In the genomic region with DNA sequence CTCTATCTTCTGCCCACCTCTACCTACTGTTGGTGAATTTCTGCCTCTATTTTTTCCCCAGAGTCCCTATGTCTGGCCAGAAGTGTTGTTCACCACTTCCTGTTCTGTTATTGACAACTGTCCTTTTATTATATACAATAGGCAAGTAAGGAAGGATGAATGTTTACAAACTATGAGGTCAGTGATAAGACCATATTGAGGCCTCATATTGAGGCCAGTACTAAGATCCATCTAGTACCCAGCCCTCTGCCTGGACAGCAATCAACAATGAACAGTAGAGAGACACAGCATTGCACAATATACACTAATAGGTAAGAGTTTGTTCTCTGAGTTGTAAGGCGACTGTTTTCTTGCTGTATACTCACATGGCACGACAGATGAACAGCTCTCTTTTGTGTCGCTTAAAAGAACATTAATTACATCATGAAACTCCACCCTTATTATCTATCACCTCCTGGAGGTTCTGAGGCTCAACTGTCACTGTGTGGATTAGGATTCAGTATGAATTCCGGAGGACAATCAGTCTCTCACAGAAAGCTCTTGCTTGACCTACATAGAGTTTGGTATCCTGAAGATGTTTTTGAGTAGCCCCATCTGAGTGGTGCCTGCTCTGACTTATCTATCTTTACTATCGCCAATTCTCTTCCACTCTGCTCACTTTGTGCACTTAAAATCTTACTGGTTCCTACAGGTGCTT, we compare ENCODE assay signal across 27 mouse cellular contexts.
DNase-seq lines count a peak whose midpoint lies in the region; ATAC-seq and TF ChIP-seq lines count a peak whose summit lies in the region.
"Had no signal": no experiment of that assay in that cellular context is flagged by ENCODE, and none has a peak within 500 bp of the region (broad histone marks: within the 10 kb centered on the region; RNA-seq: fewer than 3 reads in every experiment).

No protein-coding gene starts in this region.

- H3K27me3 ChIP-seq in liver, embryonic 12.5 days (replicated peaks): no peaks in the 10 kb centered on the region
- H3K27me3 ChIP-seq in liver, embryonic 14.5 days (ENCODE audit: control insufficient read depth, insufficient read depth, low read length): no peaks in the 10 kb centered on the region
- H3K27me3 ChIP-seq in liver, postnatal 0 days (ENCODE audit: insufficient read depth, low read length): no peaks in the 10 kb centered on the region
- no peaks in the 10 kb centered on the region for H3K27me3 ChIP-seq in intestine, postnatal 0 days (replicated peaks; ENCODE audit: control insufficient read depth, insufficient read depth, low read length)
- H3K27me3 ChIP-seq: embryonic facial prominence, embryonic 13.5 days; forebrain, embryonic 12.5 days; forebrain, embryonic 15.5 days; heart, embryonic 13.5 days had no signal

- H3K4me2 ChIP-seq in liver, embryonic 12.5 days: no peak overlapping the region
- no peak overlapping the region for H3K4me2 ChIP-seq in liver, embryonic 14.5 days (ENCODE audit: low read depth)
- no peak overlapping the region for H3K4me2 ChIP-seq in liver, postnatal 0 days (ENCODE audit: low read depth, low read length)
- H3K4me2 ChIP-seq in intestine, postnatal 0 days (replicated peaks; ENCODE audit: low read depth): no peak overlapping the region
- H3K4me2 ChIP-seq: embryonic facial prominence, embryonic 13.5 days; forebrain, embryonic 12.5 days; forebrain, embryonic 15.5 days; heart, embryonic 13.5 days; hindbrain, embryonic 14.5 days had no signal

- ATAC-seq in liver, embryonic 12.5 days: peak; percentile 76
- ATAC-seq in liver, embryonic 14.5 days (ENCODE audit: insufficient read depth): peak; percentile 85
- ATAC-seq in liver, postnatal 0 days: 0 out of 2 replicates have a peak, but pooled peaks have one; percentile 35
- ATAC-seq in intestine, postnatal 0 days: no peak
- ATAC-seq: CD4-positive, CD25-positive, alpha-beta regulatory T cell, adult 4 months; forebrain, embryonic 15.5 days had no signal

- no peaks in the 10 kb centered on the region for H3K4me1 ChIP-seq in liver, embryonic 12.5 days
- H3K4me1 ChIP-seq in liver, embryonic 14.5 days (replicated peaks; ENCODE audit: control insufficient read depth in 2 of 2, insufficient read depth in 2 of 2, low read length in 1 of 2): 0 out of 4 replicates have a peak, but pooled peaks cover 0 to 2% of the 10 kb centered on the region in 2 experiments
- no peaks in the 10 kb centered on the region for H3K4me1 ChIP-seq in liver, postnatal 0 days (ENCODE audit: insufficient read depth)
- no peaks in the 10 kb centered on the region for H3K4me1 ChIP-seq in intestine, postnatal 0 days (replicated peaks; ENCODE audit: control insufficient read depth, insufficient read depth, low read length)
- H3K4me1 ChIP-seq: embryonic facial prominence, embryonic 10.5 days; embryonic facial prominence, embryonic 13.5 days; forebrain, embryonic 12.5 days; forebrain, embryonic 15.5 days had no signal

- TF ChIP-seq EP300 in liver, embryonic 14.5 days (IDR thresholded peaks at IDR 0.05; ENCODE audit: low read depth): peak; percentile 76
- no peak for TF ChIP-seq EP300 in liver, postnatal 0 days (IDR thresholded peaks at IDR 0.05; ENCODE audit: low read depth)

- WGBS in liver, embryonic 12.5 days (ENCODE audit: insufficient replicate concordance): 49% methylated on average over 5 of the region's 5 CpGs
- WGBS in liver, embryonic 14.5 days (ENCODE audit: insufficient replicate concordance): 45% methylated on average over 5 of the region's 5 CpGs
- WGBS in liver, postnatal 0 days (ENCODE audit: insufficient replicate concordance): 77% methylated on average over 5 of the region's 5 CpGs
- 77% methylated on average over 5 of the region's 5 CpGs for WGBS in intestine, postnatal 0 days

- no peaks in the 10 kb centered on the region for H3K36me3 ChIP-seq in liver, embryonic 12.5 days
- no peaks in the 10 kb centered on the region for H3K36me3 ChIP-seq in liver, embryonic 14.5 days (replicated peaks; ENCODE audit: control insufficient read depth, insufficient read depth, low read depth)
- H3K36me3 ChIP-seq in liver, postnatal 0 days (replicated peaks; ENCODE audit: insufficient read depth, low read length): no peaks in the 10 kb centered on the region
- no peaks in the 10 kb centered on the region for H3K36me3 ChIP-seq in intestine, postnatal 0 days (ENCODE audit: control insufficient read depth, insufficient read depth)
- H3K36me3 ChIP-seq: embryonic facial prominence, embryonic 10.5 days; embryonic facial prominence, embryonic 13.5 days; forebrain, embryonic 12.5 days; forebrain, embryonic 15.5 days; heart, embryonic 10.5 days; heart, embryonic 13.5 days had no signal

- no peak overlapping the region for H3K27ac ChIP-seq in liver, embryonic 12.5 days
- H3K27ac ChIP-seq in liver, embryonic 14.5 days: no peak overlapping the region
- no peak overlapping the region for H3K27ac ChIP-seq in liver, postnatal 0 days (ENCODE audit: low read depth)
- no peak overlapping the region for H3K27ac ChIP-seq in intestine, postnatal 0 days (ENCODE audit: low read depth, low read length)
- H3K27ac ChIP-seq: embryonic facial prominence, embryonic 10.5 days; embryonic facial prominence, embryonic 13.5 days; forebrain, embryonic 12.5 days; forebrain, embryonic 15.5 days; heart, adult 2 months; heart, embryonic 10.5 days; heart, embryonic 13.5 days; hindbrain, embryonic 14.5 days had no signal

- H3K9ac ChIP-seq in liver, embryonic 12.5 days: no peak overlapping the region
- H3K9ac ChIP-seq in liver, embryonic 14.5 days (replicated peaks): no peak overlapping the region
- H3K9ac ChIP-seq in liver, postnatal 0 days (replicated peaks): no peak overlapping the region
- H3K9ac ChIP-seq in intestine, postnatal 0 days (ENCODE audit: low read depth, low read length): no peak overlapping the region
- H3K9ac ChIP-seq: embryonic facial prominence, embryonic 13.5 days; forebrain, embryonic 12.5 days; forebrain, embryonic 15.5 days; heart, embryonic 13.5 days; hindbrain, embryonic 14.5 days had no signal

- no peak for TF ChIP-seq CTCF in liver, embryonic 14.5 days (IDR thresholded peaks at IDR 0.05; ENCODE audit: low read depth)
- no peak for TF ChIP-seq CTCF in liver, postnatal 0 days (IDR thresholded peaks at IDR 0.05; ENCODE audit: low read depth)
- no peak for TF ChIP-seq CTCF in intestine, postnatal 0 days (IDR thresholded peaks at IDR 0.05; ENCODE audit: low read depth)

- no peaks in the 10 kb centered on the region for H3K9me3 ChIP-seq in liver, embryonic 12.5 days (replicated peaks)
- no peaks in the 10 kb centered on the region for H3K9me3 ChIP-seq in liver, embryonic 14.5 days (ENCODE audit: control insufficient read depth, low read length)
- H3K9me3 ChIP-seq in liver, postnatal 0 days (ENCODE audit: low read length): no peaks in the 10 kb centered on the region
- H3K9me3 ChIP-seq in intestine, postnatal 0 days (ENCODE audit: control insufficient read depth): no peaks in the 10 kb centered on the region
- H3K9me3 ChIP-seq: embryonic facial prominence, embryonic 10.5 days; embryonic facial prominence, embryonic 13.5 days; forebrain, embryonic 12.5 days; forebrain, embryonic 15.5 days; heart, embryonic 10.5 days; heart, embryonic 13.5 days had no signal

- H3K4me3 ChIP-seq in liver, embryonic 12.5 days: no peak overlapping the region
- no peak overlapping the region for H3K4me3 ChIP-seq in liver, embryonic 14.5 days (ENCODE audit: insufficient read depth in 1 of 2, low read depth in 2 of 2, low read length in 2 of 2)
- H3K4me3 ChIP-seq in liver, postnatal 0 days (ENCODE audit: low read depth, low read length): no peak overlapping the region
- H3K4me3 ChIP-seq in intestine, postnatal 0 days (ENCODE audit: low read depth, low read length): no peak overlapping the region
- H3K4me3 ChIP-seq: embryonic facial prominence, embryonic 10.5 days; embryonic facial prominence, embryonic 13.5 days; erythroblast, embryonic 14.5 days; forebrain, embryonic 12.5 days; forebrain, embryonic 15.5 days; heart, adult 2 months; heart, embryonic 10.5 days; heart, embryonic 13.5 days had no signal

- peak; percentile 7 to 28 (median 23) for DNase-seq in liver, embryonic 14.5 days (ENCODE audit: low read depth in 3 of 3, low spot score in 3 of 3)
- no peak for DNase-seq in liver, postnatal 0 days
- DNase-seq in right cerebral cortex, postnatal 4 days: no peak
- DNase-seq in layer of hippocampus, postnatal 25 days (ENCODE audit: extremely low spot score in 1 of 2, low spot score in 1 of 2): no peak
- DNase-seq: adrenal gland, adult 2 months; adrenal gland, postnatal 14 days; cerebellum, adult 11-12 months; cerebellum, adult 8-10 months; cerebellum, postnatal 10 days; cerebellum, postnatal 36 days; embryo, embryonic 11 days; gastrocnemius, postnatal 10 days; gastrocnemius, postnatal 36 days; heart, adult 2 months; heart, postnatal 14 days; heart, postnatal 4 days had no signal

Comparison
In these comparisons a context has a peak if more than half of its experiments do, and no peak if none do; other contexts are left out.
1. DNase-seq: peak in liver, embryonic 14.5 days (3 of 3); none in liver, postnatal 0 days (single experiment), right cerebral cortex, postnatal 4 days (single experiment) and layer of hippocampus, postnatal 25 days (0 of 2).